Mouse (Mus musculus) lung, embryonic 15.5 days (tissue): ENCODE data around the gene Tnfrsf26. TPM values are rescaled to one million over a fixed set of nuclear protein-coding genes. Genes with fewer than 3 reads are reported as not detected.

Source experiments
- ATAC-seq: fragments of 200-750 bp; cut with Nextera tagmentation; 2 replicates; pipeline ENCODE4 v1.8.0; 2017; ENCODE audit warnings: moderate number of reproducible peaks, borderline replicate concordance; ENCODE audit not compliant: low FRiP score, low TSS enrichment; ENCODE audit errors: extremely low read depth
- H3K27ac ChIP-seq: fragments of 300-500 bp; sonication (generic); 2 replicates; pipeline ENCODE4 v1.5.1; 2015; ENCODE audit warnings: moderate library complexity, mild to moderate bottlenecking, inconsistent platforms
- H3K27me3 ChIP-seq: fragments of 300-500 bp; sonication (generic); 2 replicates; pipeline ENCODE4 v1.6.1; 2015; ENCODE audit warnings: inconsistent platforms
- H3K36me3 ChIP-seq: fragments of 300-500 bp; sonication (generic); 2 replicates; pipeline ENCODE4 v1.6.1; 2015; ENCODE audit warnings: inconsistent platforms
- H3K4me1 ChIP-seq: fragments of 300-500 bp; sonication (generic); 2 replicates; pipeline ENCODE4 v1.6.1; 2015; ENCODE audit warnings: inconsistent platforms
- H3K4me2 ChIP-seq: fragments of 300-500 bp; sonication (generic); 2 replicates; pipeline ENCODE4 v1.6.1; 2015; ENCODE audit warnings: inconsistent platforms, mild to moderate bottlenecking, moderate library complexity
- H3K4me3 ChIP-seq: fragments of 300-500 bp; sonication (generic); 2 replicates; pipeline ENCODE4 v1.5.1; 2015; ENCODE audit warnings: mild to moderate bottlenecking, inconsistent platforms
- H3K9ac ChIP-seq: fragments of 300-500 bp; sonication (generic); 2 replicates; pipeline ENCODE4 v1.6.1; 2015; ENCODE audit warnings: inconsistent platforms
- H3K9me3 ChIP-seq: fragments of 300-500 bp; sonication (generic); 2 replicates; pipeline ENCODE4 v1.6.1; 2016; ENCODE audit warnings: inconsistent platforms
- WGBS: fragments of 180-500 bp; shearing (Covaris S2); methylation state at CpG from one replicate; pipeline ENCODE4 v1.1.7; 2015; 5-methylcytosine and 5-hydroxymethylcytosine counted together
- microRNA-seq: library from miRNA; unstranded; fragments of <30 nt; microRNA quantifications from one replicate; pipeline ENCODE4, GENCODE M21; 2016
- polyA plus RNA-seq: library from polyadenylated mRNA; unstranded; fragments of >200 nt; fragmentation: Nextera tagmentation; extraction: Ambion mirVana; gene quantifications from 2 replicates; pipeline ENCODE4 v1.2.1, GENCODE M21; 2015

Tnfrsf26 gene
- polyA plus RNA-seq, 1 experiment from 2014 or later, result 0.44 TPM

DNA sequence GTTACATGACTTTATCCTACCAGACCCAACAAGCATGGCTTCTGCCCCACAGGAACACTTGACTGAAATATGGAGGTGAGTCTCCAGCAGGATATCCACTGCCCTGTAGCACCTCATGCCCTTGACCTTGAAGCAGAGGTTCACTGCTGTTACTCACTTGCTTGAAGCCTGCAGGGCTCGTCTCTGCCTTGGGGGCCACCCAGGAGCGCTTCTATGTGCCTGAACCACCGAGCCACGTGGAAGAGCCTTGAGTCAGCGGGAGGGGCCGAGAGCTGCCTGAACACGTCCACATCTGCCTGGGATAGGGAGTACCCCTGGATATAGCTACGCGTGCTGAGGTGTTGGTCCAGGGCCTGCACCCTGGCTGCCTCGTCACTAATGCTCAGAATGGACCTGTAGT, 36.3 kb downstream of the Tnfrsf26 start:
- WGBS, result 87% methylated on average over 10 of the region's 10 CpGs
- ATAC-seq, result no peak
- Histone ChIP-seq H3K9ac (no peak overlapping the region), H3K4me3 (no peak overlapping the region), H3K4me2 (no peak overlapping the region), H3K27ac (no peak overlapping the region), H3K27me3 (no peaks in the 10 kb centered on the region), H3K9me3 (no peaks in the 10 kb centered on the region), H3K36me3 (peaks cover 24% of the 10 kb centered on the region), H3K4me1 (no peaks in the 10 kb centered on the region)

GRCm38 (mm10) chr7:143588006-143588405, 40.5 kb downstream of the Tnfrsf26 start:
- H3K4me3 ChIP-seq, result no peak overlapping the region
- H3K36me3 ChIP-seq, result peaks cover 64% of the 10 kb centered on the region
- H3K9ac ChIP-seq, result no peak overlapping the region
- H3K9me3 ChIP-seq, result no peaks in the 10 kb centered on the region
- H3K4me2 ChIP-seq, result no peak overlapping the region
- WGBS, result 83% methylated on average over 4 of the region's 4 CpGs
- H3K4me1 ChIP-seq, result no peaks in the 10 kb centered on the region
- H3K27me3 ChIP-seq, result no peaks in the 10 kb centered on the region
- no peak overlapping the region for H3K27ac ChIP-seq
- ATAC-seq, result no peak

GRCm38 (mm10) chr7:143587586-143587985, 40.9 kb downstream of the Tnfrsf26 start:
- Histone ChIP-seq H3K36me3 (peaks cover 68% of the 10 kb centered on the region), H3K9ac (no peak overlapping the region), H3K4me1 (no peaks in the 10 kb centered on the region), H3K4me3 (no peak overlapping the region), H3K4me2 (no peak overlapping the region), H3K9me3 (no peaks in the 10 kb centered on the region), H3K27me3 (no peaks in the 10 kb centered on the region), H3K27ac (no peak overlapping the region)
- ATAC-seq, result no peak
- 88% methylated on average over 5 of the region's 5 CpGs for WGBS

DNA sequence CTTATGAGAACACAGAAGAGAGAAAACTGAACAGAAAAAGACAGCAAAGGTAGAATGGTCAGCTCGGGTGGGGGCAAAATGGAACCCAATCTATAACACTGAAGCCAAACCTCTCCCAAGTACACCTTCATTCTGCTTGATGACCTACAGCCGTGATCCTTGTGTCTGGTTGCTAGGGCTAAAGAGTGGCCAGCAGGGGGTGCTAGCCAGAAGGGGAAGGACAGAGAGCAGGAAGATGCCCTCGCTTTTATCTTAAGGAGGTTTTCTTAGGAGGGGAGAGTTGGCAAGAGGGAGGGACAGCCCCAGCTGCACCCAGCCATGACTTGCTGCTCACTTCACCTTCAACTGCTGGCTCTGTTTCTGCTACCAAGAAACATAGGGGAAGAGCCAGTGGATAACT, 44.6 kb downstream of the Tnfrsf26 start:
- no peak for ATAC-seq
- Histone ChIP-seq H3K36me3 (peaks cover 87% of the 10 kb centered on the region), H3K4me3 (no peak overlapping the region), H3K9ac (no peak overlapping the region), H3K4me1 (no peaks in the 10 kb centered on the region), H3K4me2 (no peak overlapping the region), H3K27me3 (no peaks in the 10 kb centered on the region), H3K9me3 (no peaks in the 10 kb centered on the region), H3K27ac (no peak overlapping the region)
- 23% methylated on average over 3 of the region's 3 CpGs for WGBS

DNA sequence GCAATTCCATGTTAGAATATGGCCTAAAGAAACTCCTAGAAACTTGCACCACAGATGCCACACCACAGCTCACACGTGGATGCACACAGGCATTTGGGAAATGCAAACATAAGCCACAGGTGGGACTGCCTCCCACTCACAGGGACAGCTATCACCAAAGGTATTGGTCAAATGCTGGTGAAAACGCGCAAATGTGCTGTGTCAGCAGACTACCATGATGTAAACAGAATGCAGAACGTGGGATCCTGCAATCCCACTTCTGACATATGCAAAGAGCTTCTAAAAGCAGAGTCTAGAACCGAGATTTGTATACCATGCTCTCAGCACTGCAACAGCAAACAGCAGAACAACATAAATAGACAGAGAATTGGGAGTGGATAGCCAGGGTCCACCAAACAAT, 45.5 kb downstream of the Tnfrsf26 start:
- H3K4me2 ChIP-seq, result no peak overlapping the region
- no peak overlapping the region for H3K4me3 ChIP-seq
- H3K9me3 ChIP-seq, result no peaks in the 10 kb centered on the region
- H3K36me3 ChIP-seq, result peaks cover 87% of the 10 kb centered on the region
- no peaks in the 10 kb centered on the region for H3K4me1 ChIP-seq
- ATAC-seq, result no peak
- WGBS, result 86% methylated on average over 5 of the region's 5 CpGs
- no peak overlapping the region for H3K9ac ChIP-seq
- no peaks in the 10 kb centered on the region for H3K27me3 ChIP-seq
- H3K27ac ChIP-seq, result no peak overlapping the region

- Histone ChIP-seq H3K36me3 (peaks cover 86% of the 10 kb centered on the region), H3K9me3 (no peaks in the 10 kb centered on the region), H3K4me1 (no peaks in the 10 kb centered on the region), H3K9ac (no peak overlapping the region), H3K27ac (no peak overlapping the region), H3K4me3 (no peak overlapping the region), H3K4me2 (no peak overlapping the region), H3K27me3 (no peaks in the 10 kb centered on the region)
- 92% methylated on average over 11 of the region's 11 CpGs for WGBS
- no peak for ATAC-seq
Observed at GRCm38 (mm10) chr7:143575751-143576150, 52.8 kb downstream of the Tnfrsf26 start.

DNA sequence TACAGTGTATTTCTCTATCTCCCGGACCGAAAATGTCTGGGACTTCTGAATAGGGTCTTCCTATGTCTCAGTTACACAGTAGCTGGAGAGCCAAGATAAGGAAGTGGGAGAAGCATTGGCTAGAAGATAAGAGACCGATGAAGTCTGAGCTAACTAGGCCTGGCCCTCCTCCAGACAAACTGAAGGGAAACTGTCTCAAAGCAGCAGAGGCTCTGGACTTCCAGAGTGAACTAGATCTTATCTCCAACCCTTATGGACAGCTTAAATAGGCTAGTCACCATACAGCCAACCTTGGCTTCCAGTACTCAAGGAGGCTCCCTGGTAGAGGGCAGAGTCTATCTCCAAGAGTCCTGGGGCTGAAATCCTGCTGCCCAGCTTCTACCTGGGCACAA, 62.9 kb downstream of the Tnfrsf26 start:
- ATAC-seq, result no peak
- H3K9ac ChIP-seq, result no peak overlapping the region
- H3K4me3 ChIP-seq, result no peak overlapping the region
- H3K4me2 ChIP-seq, result no peak overlapping the region
- H3K9me3 ChIP-seq, result no peaks in the 10 kb centered on the region
- H3K27ac ChIP-seq, result no peak overlapping the region
- H3K4me1 ChIP-seq, result no peaks in the 10 kb centered on the region
- H3K36me3 ChIP-seq, result peaks cover 74% of the 10 kb centered on the region
- 78% methylated on average over 3 of the region's 3 CpGs for WGBS
- H3K27me3 ChIP-seq, result no peaks in the 10 kb centered on the region

GRCm38 (mm10) chr7:143565015-143565647, 63.4 kb downstream of the Tnfrsf26 start:
- H3K4me2 ChIP-seq, result no peak overlapping the region
- peaks cover 74% of the 10 kb centered on the region for H3K36me3 ChIP-seq
- no peaks in the 10 kb centered on the region for H3K9me3 ChIP-seq
- no peak overlapping the region for H3K4me3 ChIP-seq
- no peak for ATAC-seq
- WGBS, result 87% methylated on average over 6 of the region's 6 CpGs
- H3K9ac ChIP-seq, result no peak overlapping the region
- no peaks in the 10 kb centered on the region for H3K4me1 ChIP-seq
- no peaks in the 10 kb centered on the region for H3K27me3 ChIP-seq
- no peak overlapping the region for H3K27ac ChIP-seq

GRCm38 (mm10) chr7:143563787-143564186, 64.7 kb downstream of the Tnfrsf26 start:
- H3K27me3 ChIP-seq, result no peaks in the 10 kb centered on the region
- H3K36me3 ChIP-seq, result peaks cover 66% of the 10 kb centered on the region
- no peaks in the 10 kb centered on the region for H3K4me1 ChIP-seq
- H3K27ac ChIP-seq, result no peak overlapping the region
- H3K4me2 ChIP-seq, result no peak overlapping the region
- 80% methylated on average over 5 of the region's 5 CpGs for WGBS
- no peak overlapping the region for H3K9ac ChIP-seq
- no peak overlapping the region for H3K4me3 ChIP-seq
- no peak for ATAC-seq
- H3K9me3 ChIP-seq, result no peaks in the 10 kb centered on the region

Small RNA genes within 50 kb of the gene (microRNA-seq; reads per million reads assigned to microRNA genes)
- gene Mir7064, result not detected

Other genes with a start within 250 kb of the Tnfrsf26 start
- 553 and 555 TPM in 2 replicates for gene Cdkn1c, start 167.7 kb downstream of the Tnfrsf26 start, polyA plus RNA-seq
- gene Slc22a18, start 155.0 kb downstream of the Tnfrsf26 start, polyA plus RNA-seq, result 1.9 and 2.4 TPM in 2 replicates
- gene Phlda2, start 125.6 kb downstream of the Tnfrsf26 start, polyA plus RNA-seq, result 4.7 and 4.9 TPM in 2 replicates
- gene Nap1l4, start 79.6 kb downstream of the Tnfrsf26 start, polyA plus RNA-seq, result 254 and 255 TPM in 2 replicates
- 55.7 and 58.9 TPM in 2 replicates for gene Cars, start 28.6 kb downstream of the Tnfrsf26 start, polyA plus RNA-seq
- 7.8 and 8.1 TPM in 2 replicates for gene Tnfrsf22, start 20.9 kb upstream of the Tnfrsf26 start, polyA plus RNA-seq
- 1.1 and 1.2 TPM in 2 replicates for gene Tnfrsf23, start 57.1 kb upstream of the Tnfrsf26 start, polyA plus RNA-seq
- 39.5 and 43.3 TPM in 2 replicates for gene Osbpl5, start 128.3 kb upstream of the Tnfrsf26 start, polyA plus RNA-seq
- gene Mrgprg, start 138.3 kb upstream of the Tnfrsf26 start, polyA plus RNA-seq, result not detected in 2 replicates
- gene Mrgpre, start 155.8 kb upstream of the Tnfrsf26 start, polyA plus RNA-seq, result 0.93 and 1.1 TPM in 2 replicates
- 7.9 and 9.0 TPM in 2 replicates for gene Nadsyn1, start 194.1 kb upstream of the Tnfrsf26 start, polyA plus RNA-seq
- gene Dhcr7, start 194.4 kb upstream of the Tnfrsf26 start, polyA plus RNA-seq, result 30.4 and 30.9 TPM in 2 replicates
- not detected in 2 replicates for gene Gm498, start 238.1 kb upstream of the Tnfrsf26 start, polyA plus RNA-seq